Mouse (Mus musculus): Measurements from ENCODE around the gene Prdm16. TPM values are rescaled to one million over a fixed set of nuclear protein-coding genes. Genes with fewer than 3 reads are reported as not detected.

The Prdm16 gene
- polyA plus RNA-seq, 1 experiment from 2014 or later: 19.0 TPM

GRCm38 (mm10) chr4:154401982-154402932 is 234.4 kb downstream of the Prdm16 start:
- Histone ChIP-seq H3K9ac (ENCODE audit: low read depth, low read length) (no peak overlapping the region), H3K4me2 (ENCODE audit: low read length) (no peak overlapping the region), H3K27ac (no peak overlapping the region), H3K27me3 (ENCODE audit: insufficient read depth, low read length) (no peaks in the 10 kb centered on the region), H3K36me3 (ENCODE audit: insufficient read depth, low read length) (no peaks in the 10 kb centered on the region), H3K4me1 (replicated peaks; ENCODE audit: insufficient read depth, low read length) (peaks cover 20% of the 10 kb centered on the region), H3K9me3 (replicated peaks; ENCODE audit: low read length) (no peaks in the 10 kb centered on the region), H3K4me3 (replicated peaks; ENCODE audit: low read depth, low read length) (no peak overlapping the region)
- DNase-seq (ENCODE audit: low spot score) (no peak), ATAC-seq (replicated peaks; ENCODE audit: low FRiP score, low read depth) (no peak)
- WGBS: 61% methylated on average over 10 of the region's 10 CpGs
- no peak for TF ChIP-seq CTCF (IDR thresholded peaks at IDR 0.05; ENCODE audit: low read depth)

- no peak overlapping the region for H3K4me2 ChIP-seq (ENCODE audit: low read length)
- H3K9me3 ChIP-seq (replicated peaks; ENCODE audit: low read length): no peaks in the 10 kb centered on the region
- no peak for TF ChIP-seq CTCF (IDR thresholded peaks at IDR 0.05; ENCODE audit: low read depth)
- H3K4me3 ChIP-seq (replicated peaks; ENCODE audit: low read depth, low read length): no peak overlapping the region
- H3K36me3 ChIP-seq (ENCODE audit: insufficient read depth, low read length): no peaks in the 10 kb centered on the region
- H3K9ac ChIP-seq (ENCODE audit: low read depth, low read length): 0 out of 2 replicates have a peak overlapping the region, but pooled peaks have one; percentile 18
- WGBS: 11% methylated on average over 5 of the region's 5 CpGs
- no peaks in the 10 kb centered on the region for H3K27me3 ChIP-seq (ENCODE audit: insufficient read depth, low read length)
- 0 out of 2 replicates have a peak overlapping the region, but pooled peaks have one; percentile 25 for H3K27ac ChIP-seq
- DNase-seq (ENCODE audit: low spot score) (peak; percentile 64), ATAC-seq (replicated peaks; ENCODE audit: low FRiP score, low read depth) (0 out of 2 replicates have a peak, but pooled peaks have one; percentile 31)
- H3K4me1 ChIP-seq (replicated peaks; ENCODE audit: insufficient read depth, low read length): peaks cover 18% of the 10 kb centered on the region
These were observed 235.3 kb downstream of the Prdm16 start for GRCm38 (mm10) chr4:154401379-154401778.

GRCm38 (mm10) chr4:154400256-154401171 is 236.2 kb downstream of the Prdm16 start:
- Histone ChIP-seq H3K9me3 (replicated peaks; ENCODE audit: low read length) (no peaks in the 10 kb centered on the region), H3K36me3 (ENCODE audit: insufficient read depth, low read length) (no peaks in the 10 kb centered on the region), H3K27me3 (ENCODE audit: insufficient read depth, low read length) (no peaks in the 10 kb centered on the region), H3K4me2 (ENCODE audit: low read length) (no peak overlapping the region), H3K27ac (peak overlapping the region; percentile 56; the same call in 1 of the 2 replicates), H3K4me1 (replicated peaks; ENCODE audit: insufficient read depth, low read length) (peaks cover 18% of the 10 kb centered on the region), H3K9ac (ENCODE audit: low read depth, low read length) (no peak overlapping the region), H3K4me3 (replicated peaks; ENCODE audit: low read depth, low read length) (no peak overlapping the region)
- ATAC-seq (replicated peaks; ENCODE audit: low FRiP score, low read depth) (peak; percentile 53), DNase-seq (ENCODE audit: low spot score) (no peak)
- 38% methylated on average over 24 of the region's 24 CpGs for WGBS
- TF ChIP-seq CTCF (IDR thresholded peaks at IDR 0.05; ENCODE audit: low read depth): no peak

- DNase-seq (ENCODE audit: low spot score) (no peak), ATAC-seq (replicated peaks; ENCODE audit: low FRiP score, low read depth) (no peak)
- H3K27ac ChIP-seq: peak overlapping the region; percentile 56; the same call in 1 of the 2 replicates
- TF ChIP-seq CTCF (IDR thresholded peaks at IDR 0.05; ENCODE audit: low read depth): no peak
- peaks cover 18% of the 10 kb centered on the region for H3K4me1 ChIP-seq (replicated peaks; ENCODE audit: insufficient read depth, low read length)
- H3K9me3 ChIP-seq (replicated peaks; ENCODE audit: low read length): no peaks in the 10 kb centered on the region
- H3K36me3 ChIP-seq (ENCODE audit: insufficient read depth, low read length): no peaks in the 10 kb centered on the region
- no peaks in the 10 kb centered on the region for H3K27me3 ChIP-seq (ENCODE audit: insufficient read depth, low read length)
- H3K4me3 ChIP-seq (replicated peaks; ENCODE audit: low read depth, low read length): no peak overlapping the region
- H3K9ac ChIP-seq (ENCODE audit: low read depth, low read length): no peak overlapping the region
- 71% methylated on average over 11 of the region's 11 CpGs for WGBS
- H3K4me2 ChIP-seq (ENCODE audit: low read length): no peak overlapping the region
These were observed 237.0 kb downstream of the Prdm16 start for GRCm38 (mm10) chr4:154399634-154400033.

GRCm38 (mm10) chr4:154396652-154397301 is 239.9 kb downstream of the Prdm16 start:
- DNase-seq (ENCODE audit: low spot score): no peak
- Histone ChIP-seq H3K27ac (no peak overlapping the region), H3K4me2 (ENCODE audit: low read length) (no peak overlapping the region), H3K9ac (ENCODE audit: low read depth, low read length) (no peak overlapping the region), H3K4me3 (replicated peaks; ENCODE audit: low read depth, low read length) (no peak overlapping the region), H3K27me3 (ENCODE audit: insufficient read depth, low read length) (no peaks in the 10 kb centered on the region), H3K9me3 (replicated peaks; ENCODE audit: low read length) (no peaks in the 10 kb centered on the region), H3K4me1 (replicated peaks; ENCODE audit: insufficient read depth, low read length) (peaks cover 15% of the 10 kb centered on the region), H3K36me3 (ENCODE audit: insufficient read depth, low read length) (no peaks in the 10 kb centered on the region)
- no peak for TF ChIP-seq CTCF (IDR thresholded peaks at IDR 0.05; ENCODE audit: low read depth)
- WGBS: 78% methylated on average over 14 of the region's 14 CpGs
- ATAC-seq (replicated peaks; ENCODE audit: low FRiP score, low read depth): no peak

Measured in kidney, postnatal 0 days (tissue).